Mouse (Mus musculus) heart, postnatal 36 days (tissue): ENCODE measurements around the gene Ccdc150. TPM values are rescaled to one million over a fixed set of nuclear protein-coding genes. Genes with fewer than 3 reads are reported as not detected.

ENCODE experiments used
- total RNA-seq, 2 experiments: library from RNA; stranded (reverse); gene quantifications; 2 replicates each; pipeline ENCODE4 v1.2.3; 2021

Ccdc150 gene
- total RNA-seq, 2 experiments from 2014 or later, result 0.24 to 0.25 TPM

Other genes starting within 250 kb of the Ccdc150 start
- gene Hecw2, start 55.5 kb upstream of the Ccdc150 start, total RNA-seq, result 10 to 100 TPM; 13.5 TPM
- gene Gtf3c3, start 188.3 kb downstream of the Ccdc150 start, total RNA-seq, result 10 to 100 TPM; 12.2 to 13.9 TPM